Mouse (Mus musculus) bone marrow macrophage, adult 2 months (primary cell): ENCODE data around the gene Dnaaf3. TPM values are rescaled to one million over a fixed set of nuclear protein-coding genes. Genes with fewer than 3 reads are reported as not detected.

Source experiments
- H3K27ac ChIP-seq: 2 replicates; pipeline ENCODE4 v1.5.1; 2012; ENCODE audit warnings: low read depth, low read length; ENCODE audit not compliant: insufficient read depth
- H3K4me1 ChIP-seq: 2 replicates; pipeline ENCODE4 v1.6.1; 2012; ENCODE audit warnings: low read length; ENCODE audit not compliant: control insufficient read depth, insufficient read depth
- H3K4me3 ChIP-seq: 2 replicates; pipeline ENCODE4 v1.5.1; 2012; ENCODE audit warnings: mild to moderate bottlenecking, low read length, moderate library complexity; ENCODE audit not compliant: insufficient read depth
- CTCF ChIP-seq: IDR thresholded peaks from 2 replicates; pipeline ENCODE4 v1.5.1; 2012; ENCODE audit warnings: low read depth, mild to moderate bottlenecking, low read length, moderate library complexity
- POLR2A ChIP-seq: IDR thresholded peaks from 2 replicates; pipeline ENCODE4 v1.6.1; 2012; ENCODE audit warnings: mild to moderate bottlenecking, low read depth, low read length, borderline replicate concordance
- polyA plus RNA-seq: library from polyadenylated mRNA; stranded (reverse); fragments of >200 nt; gene quantifications from 2 replicates; pipeline ENCODE4 v1.2.4, GENCODE M21; 2012; ENCODE audit not compliant: missing spikeins, insufficient read depth, insufficient read length

Gene Dnaaf3
- polyA plus RNA-seq, 1 experiment = 8.9 TPM

GRCm38 (mm10) chr7:4508739-4509116, 23.5 kb downstream of the Dnaaf3 start:
- peaks cover 25% of the 10 kb centered on the region for H3K4me1 ChIP-seq
- H3K4me3 ChIP-seq = no peak overlapping the region
- TF ChIP-seq CTCF = no peak
- TF ChIP-seq POLR2A = no peak
- H3K27ac ChIP-seq = no peak overlapping the region

- H3K27ac ChIP-seq = no peak overlapping the region
- no peak for TF ChIP-seq POLR2A
- no peak for TF ChIP-seq CTCF
- peaks cover 29% of the 10 kb centered on the region for H3K4me1 ChIP-seq
- no peak overlapping the region for H3K4me3 ChIP-seq
Observed at GRCm38 (mm10) chr7:4508062-4508738, 24.1 kb downstream of the Dnaaf3 start.

GRCm38 (mm10) chr7:4507220-4507619, 25.0 kb downstream of the Dnaaf3 start:
- TF ChIP-seq POLR2A = no peak
- no peak for TF ChIP-seq CTCF
- peaks cover 33% of the 10 kb centered on the region for H3K4me1 ChIP-seq
- H3K4me3 ChIP-seq = no peak overlapping the region
- no peak overlapping the region for H3K27ac ChIP-seq

GRCm38 (mm10) chr7:4504646-4505435, 27.4 kb downstream of the Dnaaf3 start:
- H3K27ac ChIP-seq = peak overlapping the region; percentile 88
- TF ChIP-seq POLR2A = no peak
- no peak for TF ChIP-seq CTCF
- H3K4me3 ChIP-seq = no peak overlapping the region
- peaks cover 36% of the 10 kb centered on the region for H3K4me1 ChIP-seq

- Histone ChIP-seq H3K4me3 (no peak overlapping the region), H3K4me1 (peaks cover 40% of the 10 kb centered on the region), H3K27ac (peak overlapping the region; percentile 88)
- TF ChIP-seq POLR2A = no peak
- TF ChIP-seq CTCF = no peak
Observed at GRCm38 (mm10) chr7:4503858-4504257, 28.4 kb downstream of the Dnaaf3 start.

- H3K4me1 ChIP-seq = peaks cover 48% of the 10 kb centered on the region
- peak overlapping the region; percentile 28 for H3K27ac ChIP-seq
- TF ChIP-seq CTCF (no peak), POLR2A (no peak)
- H3K4me3 ChIP-seq = no peak overlapping the region
Observed at GRCm38 (mm10) chr7:4503100-4503499, 29.2 kb downstream of the Dnaaf3 start.

- Histone ChIP-seq H3K27ac (peak overlapping the region; percentile 92), H3K4me1 (peaks cover 53% of the 10 kb centered on the region), H3K4me3 (peak overlapping the region; percentile 95)
- TF ChIP-seq POLR2A = no peak
- no peak for TF ChIP-seq CTCF
Observed at GRCm38 (mm10) chr7:4502421-4503090, 29.7 kb downstream of the Dnaaf3 start.

GRCm38 (mm10) chr7:4501558-4502397, 30.5 kb downstream of the Dnaaf3 start, which contains the start of gene Ppp1r12c:
Gene Ppp1r12c, minus strand, starts transcription at chr7:4501680.
- Histone ChIP-seq H3K4me1 (peaks cover 59% of the 10 kb centered on the region), H3K4me3 (peak within 1 kb of the TSS; percentile 95), H3K27ac (peak within 1 kb of the TSS; percentile 92)
- TF ChIP-seq CTCF (no peak), POLR2A (no peak)

GRCm38 (mm10) chr7:4500892-4501471, 31.3 kb downstream of the Dnaaf3 start:
- peak overlapping the region; percentile 95 for H3K4me3 ChIP-seq
- TF ChIP-seq CTCF = no peak
- TF ChIP-seq POLR2A = no peak
- peak overlapping the region; percentile 69 for H3K27ac ChIP-seq
- H3K4me1 ChIP-seq = peaks cover 62% of the 10 kb centered on the region
